Mouse (Mus musculus): Measurements from ENCODE around the gene St6galnac5.

St6galnac5 gene

GRCm38 (mm10) chr3:152981988-152982387 lies at the start of gene St6galnac5:
TSS of gene St6galnac5 (minus strand) at chr3:152982246.
- no peak for DNase-seq (ENCODE audit: low spot score in 2 of 2)

DNA sequence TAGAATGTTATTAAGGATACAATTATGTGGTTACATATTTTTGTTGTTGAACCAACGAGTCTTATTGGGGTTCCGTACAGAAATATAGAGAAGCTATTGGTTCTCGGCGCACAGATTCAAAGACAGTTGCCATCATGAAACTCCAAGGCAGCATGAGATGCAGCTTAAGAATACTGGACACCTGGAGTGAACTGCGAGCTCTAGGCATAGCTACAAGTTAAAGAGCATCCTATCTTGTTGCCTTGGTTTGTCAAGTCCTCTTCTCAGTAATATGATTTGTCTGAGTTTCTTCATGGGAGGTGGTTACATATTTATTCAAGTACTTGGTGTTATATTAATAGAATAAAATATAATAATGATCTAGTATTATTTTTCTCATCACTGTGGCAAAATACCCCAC lies 48.7 kb upstream of the St6galnac5 start:
- DNase-seq (ENCODE audit: low spot score in 2 of 2): no peak

DNA sequence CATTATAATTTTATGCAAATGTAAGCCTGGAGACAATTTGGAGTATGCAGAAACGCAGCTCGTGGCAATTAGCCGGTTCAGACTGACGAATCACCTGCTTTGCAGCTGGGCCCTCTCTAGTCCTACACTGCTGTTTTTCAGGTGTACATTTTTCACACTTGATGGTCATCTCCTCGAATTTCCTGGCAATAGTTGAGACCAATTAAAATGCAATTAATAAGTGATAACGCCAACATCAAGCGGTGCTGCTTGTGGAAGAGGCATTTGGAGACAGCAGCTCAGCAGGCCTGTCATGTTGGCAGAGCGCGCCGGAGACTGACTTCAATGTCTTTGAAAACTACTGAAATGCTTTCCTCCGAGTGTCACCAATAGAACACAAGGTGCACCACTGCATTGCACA lies 42.0 kb upstream of the St6galnac5 start:
- DNase-seq (ENCODE audit: low spot score in 2 of 2): no peak

DNA sequence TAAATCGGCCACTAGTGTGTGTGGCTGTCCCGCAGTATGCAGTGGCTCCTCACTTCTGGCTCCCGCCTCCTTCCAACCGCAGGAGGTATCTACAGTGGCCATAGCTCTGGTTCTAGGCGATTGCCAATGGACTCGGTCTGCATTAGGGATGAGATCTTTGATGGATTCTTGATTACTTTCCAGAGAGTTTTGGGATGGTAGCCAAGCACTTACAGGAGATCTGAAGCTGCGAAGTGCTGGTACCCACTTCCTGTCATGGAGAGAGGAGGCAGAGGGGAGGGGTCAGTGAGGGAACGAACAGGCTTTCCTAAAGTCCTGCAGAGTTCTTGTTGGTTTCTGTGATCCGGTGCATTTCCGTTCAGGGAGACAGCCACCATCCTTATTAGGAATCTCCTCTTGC lies 36.0 kb upstream of the St6galnac5 start:
- no peak for DNase-seq (ENCODE audit: low spot score in 2 of 2)

DNA sequence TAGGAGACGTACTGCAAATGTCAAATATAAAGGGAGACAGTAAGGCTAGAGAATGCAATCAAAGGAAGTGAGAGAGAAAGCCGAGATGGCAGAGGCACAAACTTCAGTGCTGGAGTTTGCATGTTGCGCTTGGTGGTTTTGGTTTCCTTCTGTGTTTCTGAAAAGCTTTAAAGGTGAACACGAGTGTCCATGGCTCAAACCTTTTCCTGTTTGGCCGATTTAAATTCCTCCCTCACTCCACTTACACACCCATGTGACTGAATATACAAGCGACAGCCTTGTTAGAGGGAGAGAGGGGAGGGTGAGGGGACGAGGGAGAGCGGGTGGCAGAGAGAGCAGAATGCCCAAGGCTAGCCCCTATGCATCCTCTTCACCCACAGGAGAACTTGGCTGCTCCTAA lies 34.3 kb upstream of the St6galnac5 start:
- DNase-seq (ENCODE audit: low spot score in 2 of 2): no peak

DNA sequence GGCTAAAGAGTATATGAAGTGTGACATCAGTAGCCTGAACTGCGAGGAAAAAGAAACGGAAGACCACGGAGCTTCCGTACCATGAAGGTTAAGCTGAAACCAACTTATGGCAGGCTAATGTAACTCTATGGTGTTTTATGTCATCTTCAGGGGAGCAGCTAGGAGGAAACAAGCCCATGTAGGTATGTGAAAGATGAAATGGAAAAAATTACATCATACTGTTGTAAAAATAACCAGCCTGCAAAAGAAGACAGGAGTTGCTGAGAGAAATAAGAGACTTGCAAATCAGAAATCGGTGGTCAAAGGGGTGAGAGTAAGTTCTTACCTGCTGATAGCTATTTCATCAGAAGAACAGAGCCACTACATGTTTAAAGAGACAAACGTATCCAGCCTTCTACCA lies 24.8 kb upstream of the St6galnac5 start:
- no peak for DNase-seq (ENCODE audit: low spot score in 2 of 2)

- DNase-seq (ENCODE audit: low spot score in 2 of 2): no peak
Measured at GRCm38 (mm10) chr3:152998901-152999300, 16.9 kb upstream of the St6galnac5 start.

- no peak for DNase-seq (ENCODE audit: low spot score in 2 of 2)
Measured at GRCm38 (mm10) chr3:152998106-152998505, 16.1 kb upstream of the St6galnac5 start.

DNA sequence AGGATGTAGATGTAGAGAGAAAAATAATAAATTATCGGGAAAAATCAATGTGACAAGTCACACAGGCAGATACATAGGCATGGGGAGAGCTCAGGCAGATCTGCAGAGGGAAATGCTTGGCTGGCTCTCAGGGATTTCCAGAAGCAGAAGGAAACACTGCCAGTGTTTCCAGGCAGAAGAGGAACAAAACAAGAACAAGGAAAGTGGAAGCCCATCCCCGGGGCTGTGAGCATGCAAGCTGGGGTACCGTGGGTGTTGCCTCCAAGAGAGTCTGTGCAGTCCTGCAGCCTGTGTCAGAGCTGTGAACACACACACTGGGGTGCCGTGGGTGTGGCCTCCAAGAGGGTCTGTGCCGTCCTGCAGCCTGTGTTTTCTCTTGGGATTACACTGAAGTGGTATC lies 11.6 kb upstream of the St6galnac5 start:
- no peak for DNase-seq (ENCODE audit: low spot score in 2 of 2)

GRCm38 (mm10) chr3:152990787-152991186 lies 8.7 kb upstream of the St6galnac5 start:
- no peak for DNase-seq (ENCODE audit: low spot score in 2 of 2)

- no peak for DNase-seq (ENCODE audit: low spot score in 2 of 2)
Measured at GRCm38 (mm10) chr3:152980978-152981974, 770 bp downstream of the St6galnac5 start.

DNA sequence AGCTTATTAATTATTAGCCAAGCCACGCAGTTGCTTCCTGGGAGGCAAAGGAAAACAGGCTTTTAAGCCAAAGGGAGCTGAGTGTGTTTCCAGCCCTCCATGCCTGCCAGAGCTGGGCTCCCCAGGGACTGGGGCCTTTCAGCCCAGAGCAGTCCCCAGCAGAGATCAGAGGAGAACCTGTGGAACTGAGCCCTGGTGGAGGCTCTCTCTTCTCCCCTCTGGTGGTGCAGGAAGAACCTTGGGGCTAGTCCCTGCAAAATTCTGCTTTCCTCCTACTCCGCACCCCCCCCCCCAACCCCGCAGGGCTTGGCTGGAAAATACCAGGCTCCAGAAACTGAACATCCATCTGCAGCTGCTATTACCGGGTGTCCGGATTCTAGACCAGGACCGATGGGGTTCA lies 1.6 kb downstream of the St6galnac5 start:
- DNase-seq (ENCODE audit: low spot score in 2 of 2): no peak

- no peak for DNase-seq (ENCODE audit: low spot score in 2 of 2)
Measured at GRCm38 (mm10) chr3:152979481-152980092, 2.5 kb downstream of the St6galnac5 start.

- DNase-seq (ENCODE audit: low spot score in 2 of 2): no peak
Measured at GRCm38 (mm10) chr3:152971373-152971772, 10.7 kb downstream of the St6galnac5 start.

DNA sequence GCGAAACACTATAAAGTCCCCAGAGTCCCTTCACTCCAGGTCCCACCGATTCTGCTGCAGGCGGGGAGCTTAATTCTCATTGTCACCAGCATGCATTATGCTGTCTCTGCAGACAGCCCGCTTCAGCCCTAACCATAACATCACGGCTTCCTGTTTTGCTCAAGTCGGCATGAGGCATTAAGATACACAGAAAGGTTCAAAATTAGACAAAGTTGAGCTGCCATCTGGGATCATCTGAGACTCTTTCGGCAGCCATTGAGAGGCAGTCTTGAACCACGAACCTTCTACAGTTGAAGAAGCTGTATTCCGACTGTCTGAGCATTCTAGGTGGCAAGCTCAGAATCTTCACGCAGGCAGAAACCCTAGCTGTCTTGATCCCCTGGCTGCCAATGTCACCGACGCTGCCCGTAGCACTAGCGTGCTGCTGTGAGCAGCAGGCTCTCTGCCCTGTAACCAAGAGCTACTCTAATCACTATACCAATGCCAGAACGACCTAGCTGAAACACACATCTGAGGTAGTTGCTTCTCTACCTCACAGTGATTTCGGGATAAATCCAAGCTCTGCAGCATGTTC lies 12.2 kb downstream of the St6galnac5 start:
- DNase-seq (ENCODE audit: low spot score in 2 of 2): no peak

DNA sequence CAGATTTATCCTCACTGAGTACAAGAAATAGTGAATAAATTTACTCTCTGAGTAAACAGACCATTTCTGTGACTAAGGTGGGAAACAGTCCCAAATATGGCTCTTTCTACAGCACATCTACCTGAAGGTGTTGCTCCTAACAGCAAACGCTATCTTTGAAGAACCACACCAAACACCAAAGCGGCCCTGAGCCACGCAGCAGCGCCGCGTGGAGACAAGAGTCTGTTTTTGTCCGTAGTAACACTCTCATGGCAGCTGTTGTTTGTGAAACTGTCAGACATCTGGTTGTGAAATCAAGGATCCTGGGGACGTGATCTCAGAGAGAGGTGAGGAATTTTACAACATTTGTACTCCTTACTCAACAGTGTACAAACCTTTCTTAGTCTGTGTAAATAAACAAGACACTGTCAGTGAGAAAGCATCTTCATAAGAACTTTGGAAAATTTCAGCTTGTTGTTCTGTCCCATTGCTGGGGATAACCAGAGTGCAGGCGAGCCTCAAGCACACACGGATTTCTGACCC lies 20.1 kb downstream of the St6galnac5 start:
- DNase-seq (ENCODE audit: low spot score in 2 of 2): no peak

- DNase-seq (ENCODE audit: low spot score in 2 of 2): no peak
Measured at GRCm38 (mm10) chr3:152958358-152959150, 23.5 kb downstream of the St6galnac5 start.

- DNase-seq (ENCODE audit: low spot score in 2 of 2): no peak
Measured at GRCm38 (mm10) chr3:152956771-152957170, 25.3 kb downstream of the St6galnac5 start.

DNA sequence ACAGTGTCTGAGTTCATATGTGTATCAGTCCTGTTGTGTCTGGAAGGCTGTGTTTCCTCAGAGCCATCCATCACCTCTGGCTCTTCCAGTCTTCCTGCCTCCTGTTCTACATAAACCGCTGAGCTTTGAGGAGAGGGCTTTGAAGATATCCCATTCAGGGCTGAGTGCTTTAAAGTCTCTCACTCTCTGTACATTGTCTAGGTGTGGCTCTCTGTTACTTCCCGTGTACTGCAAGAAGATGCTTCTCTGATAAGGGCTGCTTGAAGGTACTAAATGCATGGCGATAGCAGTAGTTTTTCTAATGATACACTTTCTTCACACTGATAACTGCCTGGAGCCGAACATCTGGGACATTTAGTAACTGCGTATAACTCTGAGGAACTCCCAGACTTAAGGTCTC lies 26.0 kb downstream of the St6galnac5 start:
- no peak for DNase-seq (ENCODE audit: low spot score in 2 of 2)

DNA sequence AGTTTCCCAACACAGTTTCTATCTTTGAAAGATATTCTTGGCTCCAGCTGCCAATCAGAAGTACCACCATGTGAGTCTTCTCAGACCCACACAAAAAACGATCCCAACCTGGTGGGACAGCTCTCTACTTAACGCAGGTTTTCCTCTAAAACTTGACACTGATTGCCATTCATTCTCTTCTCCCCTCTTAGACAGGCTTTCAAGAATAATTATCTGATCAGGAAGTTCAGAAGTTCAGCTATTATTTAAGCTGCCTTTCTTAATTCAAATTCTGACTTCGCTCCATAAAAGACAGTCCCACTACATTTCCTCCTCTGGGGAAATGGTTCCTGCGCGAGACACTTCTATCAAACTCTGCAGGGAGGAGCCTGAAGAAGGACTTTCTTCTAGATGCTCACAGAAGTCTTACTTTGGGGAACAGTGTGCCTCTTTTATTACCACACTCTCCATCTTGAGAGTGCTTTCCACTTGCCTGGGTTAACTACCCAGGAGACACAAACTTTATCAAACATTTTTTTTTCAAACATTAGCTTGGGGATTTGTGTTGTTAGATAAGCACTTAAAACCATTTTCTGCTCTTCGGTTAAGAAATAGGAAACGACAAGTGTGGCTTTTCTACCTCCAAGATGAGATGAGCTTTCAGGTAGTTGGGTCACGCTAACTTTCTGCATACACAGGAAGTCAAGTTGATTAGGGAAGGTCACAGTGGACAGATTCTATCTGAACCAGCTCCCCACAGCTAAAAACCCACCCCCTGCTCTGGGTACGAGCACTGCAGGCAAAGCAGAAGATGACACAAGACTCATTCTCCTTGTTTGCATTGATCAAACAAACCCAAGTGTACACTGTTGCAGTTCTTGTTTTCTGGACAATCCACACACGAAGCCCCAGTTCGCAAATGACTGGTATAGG lies 30.2 kb downstream of the St6galnac5 start:
- DNase-seq (ENCODE audit: low spot score in 2 of 2): no peak

- DNase-seq (ENCODE audit: low spot score in 2 of 2): no peak
Measured at GRCm38 (mm10) chr3:152950914-152951313, 31.1 kb downstream of the St6galnac5 start.
